Mouse (Mus musculus) brown adipose tissue, adult 24 weeks (tissue): ENCODE data around the gene Ogfod1. TPM values are rescaled to one million over a fixed set of nuclear protein-coding genes. Genes with fewer than 3 reads are reported as not detected.
"Not testable (repeated sequence)": the region's sequence is repeated elsewhere in the genome, so short reads cannot be mapped to it uniquely, and the experiment has no call there.

Experiments
- H3K27ac ChIP-seq: fragments of 200-500 bp; replicated peaks from 2 replicates; pipeline ENCODE4 v1.5.1; 2012; ENCODE audit warnings: low read depth, mild to moderate bottlenecking, low read length
- H3K4me1 ChIP-seq: fragments of 200-500 bp; 2 replicates; pipeline ENCODE4 v1.6.1; 2012; ENCODE audit warnings: low read length, mixed read lengths; ENCODE audit not compliant: control insufficient read depth, insufficient read depth, insufficient read length
- H3K4me3 ChIP-seq: fragments of 200-500 bp; 2 replicates; pipeline ENCODE4 v1.5.1; 2012; ENCODE audit warnings: low read depth, mild to moderate bottlenecking, low read length, moderate library complexity; ENCODE audit not compliant: insufficient read depth
- polyA plus RNA-seq: library from polyadenylated mRNA; stranded (reverse); fragments of >200 nt; gene quantifications from 2 replicates; pipeline ENCODE4 v1.2.4, GENCODE M21; 2012; ENCODE audit not compliant: missing spikeins, insufficient read depth, insufficient read length

The Ogfod1 gene
- 6.5 and 11.2 TPM in 2 replicates for polyA plus RNA-seq

DNA sequence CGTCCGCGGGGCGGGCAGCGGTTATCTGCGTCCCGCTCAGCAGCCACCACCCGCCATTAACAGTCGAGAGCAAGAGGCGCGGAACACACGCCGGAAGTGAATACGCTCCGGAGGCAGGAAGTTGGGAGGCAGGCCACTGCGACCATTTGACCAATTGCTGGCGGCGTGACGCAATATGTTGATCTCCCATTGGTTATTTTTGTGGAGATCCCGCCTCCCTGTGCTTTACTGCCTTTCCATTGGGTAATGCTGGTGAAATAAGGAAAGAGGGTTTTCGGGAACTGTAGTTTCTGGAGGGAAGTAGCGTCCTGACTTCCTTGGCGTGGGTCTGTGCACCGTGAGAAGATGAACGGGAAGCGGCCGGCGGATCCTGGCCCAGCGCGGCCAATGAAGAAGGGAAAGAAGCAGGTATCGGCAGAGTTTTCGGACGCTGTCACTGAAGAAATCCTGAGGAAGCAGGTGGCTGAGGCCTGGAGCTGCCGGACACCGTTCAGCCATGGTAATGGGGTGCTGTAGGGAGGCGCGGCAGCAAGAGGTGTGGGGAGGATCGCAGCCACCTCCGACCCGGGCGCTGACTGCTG lies at the start of gene Ogfod1, which contains the start of gene Nudt21:
Gene Ogfod1, plus strand, starts transcription at position 255 of the 581 bp plus-strand sequence.
Gene Nudt21, minus strand, starts transcription at position 88 of the 581 bp plus-strand sequence.
- Histone ChIP-seq H3K4me1 (peaks cover 7% of the 10 kb centered on the region), H3K4me3 (peak within 1 kb of the TSS; percentile 95), H3K27ac (peak within 1 kb of the TSS; percentile 54)

DNA sequence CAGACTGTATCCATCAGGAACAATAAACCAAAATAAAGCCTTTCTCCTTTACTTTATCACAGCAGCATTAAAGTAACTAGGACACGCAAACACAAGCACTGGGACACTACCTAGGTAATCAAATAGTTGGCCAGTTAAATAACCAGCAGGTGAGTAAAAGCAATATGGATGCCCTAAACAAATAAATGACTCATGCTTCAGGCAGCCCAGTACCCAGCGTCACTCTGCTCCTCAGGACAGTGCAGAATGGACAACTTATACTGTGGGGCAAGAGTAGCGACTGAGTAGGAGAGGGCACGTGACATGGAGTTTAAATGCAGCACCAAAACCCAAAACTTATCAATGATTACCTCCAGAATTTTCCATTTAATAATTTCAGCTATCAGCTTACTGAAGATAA lies 47.3 kb upstream of the Ogfod1 start:
- Histone ChIP-seq H3K4me3 (no peak overlapping the region), H3K4me1 (no peaks in the 10 kb centered on the region), H3K27ac (no peak overlapping the region)

DNA sequence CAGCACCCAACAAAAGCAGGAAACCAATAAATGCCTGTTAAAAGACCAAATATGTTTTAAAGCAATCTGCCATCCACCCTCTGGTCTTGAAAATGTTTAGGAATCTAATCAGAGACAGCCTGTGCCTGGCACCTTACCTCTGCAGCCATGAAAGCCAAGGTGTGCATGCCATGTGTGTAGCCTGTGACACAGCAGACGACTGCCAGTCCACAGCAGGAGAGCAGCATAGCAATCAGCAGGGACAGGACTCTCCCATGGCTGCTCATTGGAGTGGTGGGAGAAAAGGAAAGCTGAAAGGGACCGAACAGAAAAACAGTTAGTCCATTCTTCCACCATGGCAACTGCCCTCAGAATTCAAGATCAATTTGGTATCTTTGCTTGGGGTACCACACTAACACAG lies 38.0 kb upstream of the Ogfod1 start:
- H3K4me1 ChIP-seq: no peaks in the 10 kb centered on the region
- no peak overlapping the region for H3K27ac ChIP-seq
- H3K4me3 ChIP-seq: no peak overlapping the region

DNA sequence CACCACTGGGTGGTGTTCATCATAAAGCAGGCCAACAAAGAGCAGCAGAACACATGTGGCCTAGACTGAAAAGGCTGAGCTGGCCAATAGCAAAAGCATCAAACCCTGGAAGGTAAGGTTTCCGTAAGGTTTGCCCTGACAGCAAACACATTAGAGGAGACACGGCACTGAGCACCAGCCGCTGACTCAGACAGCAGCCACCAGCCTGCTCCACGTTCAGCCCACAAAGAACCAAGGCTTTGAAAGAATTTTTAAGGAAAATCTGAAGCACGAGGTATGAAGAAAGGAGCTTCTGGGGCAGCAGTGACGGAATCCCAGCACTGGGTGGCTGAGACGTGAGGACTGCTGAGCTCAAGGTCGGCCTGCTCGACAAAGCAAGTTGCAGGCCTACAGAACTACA lies 32.9 kb upstream of the Ogfod1 start:
- Histone ChIP-seq H3K4me1 (no peaks in the 10 kb centered on the region), H3K4me3 (no peak overlapping the region)

DNA sequence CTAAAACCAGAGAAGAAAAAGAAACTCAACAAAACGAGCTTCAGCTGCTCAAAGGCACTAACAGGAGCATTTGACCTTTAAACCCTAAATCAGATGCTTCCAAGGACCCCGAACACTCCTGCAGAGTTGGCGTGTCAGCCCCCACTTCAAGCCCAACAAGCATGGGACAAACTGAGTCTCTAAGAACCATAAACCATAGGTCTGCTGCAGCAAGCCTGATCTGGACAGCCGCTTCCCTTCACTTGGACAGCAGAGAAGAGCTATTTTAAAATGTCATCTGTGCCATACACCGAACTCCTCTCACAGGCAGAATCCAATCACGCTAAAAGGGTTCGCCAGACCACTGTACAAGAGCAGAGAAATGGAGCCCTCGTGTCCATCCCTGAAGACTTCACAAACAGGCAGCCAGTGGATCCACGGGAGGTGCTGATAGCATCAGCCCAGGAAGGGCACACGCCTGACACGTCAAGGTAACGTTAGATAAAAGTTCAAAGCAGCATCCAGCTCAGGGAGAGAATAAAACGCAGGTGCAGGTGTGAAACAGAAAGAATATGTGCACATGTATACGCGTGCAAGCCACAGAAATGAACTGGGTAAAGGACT lies 27.7 kb upstream of the Ogfod1 start:
- no peak overlapping the region for H3K4me3 ChIP-seq
- H3K4me1 ChIP-seq: peaks cover 5% of the 10 kb centered on the region
- no peak overlapping the region for H3K27ac ChIP-seq

More for the DNA sequence above, 32.9 kb upstream of the Ogfod1 start:
- no peak overlapping the region for H3K27ac ChIP-seq

DNA sequence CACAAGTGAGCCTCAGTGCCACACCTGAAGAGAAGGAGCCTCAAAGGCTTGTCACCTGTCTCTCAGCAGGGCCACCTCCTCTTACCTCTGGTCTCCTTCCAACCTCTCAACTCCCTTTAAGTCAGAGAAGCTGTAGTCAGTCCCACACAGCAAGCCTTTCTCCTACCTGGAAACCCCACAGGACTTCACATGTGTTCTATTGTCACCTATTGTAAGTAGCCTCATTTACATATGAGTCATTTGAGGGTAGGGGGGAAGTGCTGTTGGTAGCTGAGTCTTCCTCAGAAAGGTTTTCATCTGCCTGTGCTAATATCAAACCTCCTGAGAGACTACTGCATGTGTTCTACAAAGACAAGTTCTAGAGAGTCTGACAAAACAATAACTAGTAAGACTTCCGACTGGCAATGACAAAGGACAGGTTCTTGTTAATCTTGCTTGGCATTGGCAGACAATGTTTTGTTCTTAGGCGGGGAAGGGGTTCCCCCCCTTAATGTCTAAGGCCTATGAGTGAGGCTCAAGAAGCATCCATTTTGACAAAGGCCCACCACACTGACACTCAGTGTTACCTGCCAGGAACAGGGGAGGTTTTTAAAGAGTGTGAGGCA lies 26.8 kb upstream of the Ogfod1 start:
- peaks cover 5% of the 10 kb centered on the region for H3K4me1 ChIP-seq
- H3K27ac ChIP-seq: no peak overlapping the region
- peak overlapping the region; percentile 33; the same call in 1 of the 2 replicates for H3K4me3 ChIP-seq

DNA sequence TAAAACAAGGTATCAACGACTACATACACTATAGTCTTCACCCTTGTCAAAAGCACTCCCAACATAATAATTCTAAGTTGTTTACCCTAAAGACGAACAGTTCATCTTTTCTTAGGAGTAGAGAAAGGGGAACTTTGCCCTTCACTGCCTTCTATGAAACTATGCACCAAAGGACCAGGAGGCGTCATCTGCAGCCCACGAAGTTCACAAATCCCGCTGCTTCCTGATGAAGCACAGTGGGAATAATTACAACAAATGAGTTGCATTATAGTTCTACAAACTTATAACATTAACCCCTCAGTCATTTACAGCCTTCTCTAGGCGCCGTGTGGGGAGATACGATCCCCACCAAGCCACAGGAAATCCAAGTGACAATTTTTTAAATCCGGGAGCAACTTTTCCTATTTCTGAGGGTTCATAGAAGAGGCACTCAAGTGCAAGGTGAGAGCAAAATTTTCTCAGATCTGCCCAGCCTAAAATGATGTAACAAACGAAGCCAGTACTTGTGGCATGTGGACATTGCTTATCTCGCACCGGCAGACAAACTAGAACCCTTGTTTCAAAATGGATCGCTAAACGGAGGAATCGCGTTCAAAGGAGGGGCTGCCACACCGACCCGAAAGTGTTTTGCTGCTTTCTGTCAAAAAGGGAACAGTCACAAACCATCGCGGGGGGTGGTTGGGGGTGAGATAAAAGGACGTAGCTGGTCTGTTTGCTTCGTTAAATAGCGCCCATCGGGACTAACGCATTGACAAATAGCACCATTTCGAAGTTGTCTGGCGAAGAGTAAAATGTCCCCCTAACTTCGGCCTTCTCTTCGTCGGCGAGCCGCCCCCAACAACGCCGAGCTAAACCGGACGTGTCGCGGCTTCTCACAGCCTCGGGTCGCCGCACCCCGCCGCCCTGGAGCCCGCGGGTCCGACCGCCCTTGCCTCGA lies 25.7 kb upstream of the Ogfod1 start:
- Histone ChIP-seq H3K27ac (peak overlapping the region; percentile 46), H3K4me3 (peak overlapping the region; percentile 99), H3K4me1 (peaks cover 5% of the 10 kb centered on the region)

DNA sequence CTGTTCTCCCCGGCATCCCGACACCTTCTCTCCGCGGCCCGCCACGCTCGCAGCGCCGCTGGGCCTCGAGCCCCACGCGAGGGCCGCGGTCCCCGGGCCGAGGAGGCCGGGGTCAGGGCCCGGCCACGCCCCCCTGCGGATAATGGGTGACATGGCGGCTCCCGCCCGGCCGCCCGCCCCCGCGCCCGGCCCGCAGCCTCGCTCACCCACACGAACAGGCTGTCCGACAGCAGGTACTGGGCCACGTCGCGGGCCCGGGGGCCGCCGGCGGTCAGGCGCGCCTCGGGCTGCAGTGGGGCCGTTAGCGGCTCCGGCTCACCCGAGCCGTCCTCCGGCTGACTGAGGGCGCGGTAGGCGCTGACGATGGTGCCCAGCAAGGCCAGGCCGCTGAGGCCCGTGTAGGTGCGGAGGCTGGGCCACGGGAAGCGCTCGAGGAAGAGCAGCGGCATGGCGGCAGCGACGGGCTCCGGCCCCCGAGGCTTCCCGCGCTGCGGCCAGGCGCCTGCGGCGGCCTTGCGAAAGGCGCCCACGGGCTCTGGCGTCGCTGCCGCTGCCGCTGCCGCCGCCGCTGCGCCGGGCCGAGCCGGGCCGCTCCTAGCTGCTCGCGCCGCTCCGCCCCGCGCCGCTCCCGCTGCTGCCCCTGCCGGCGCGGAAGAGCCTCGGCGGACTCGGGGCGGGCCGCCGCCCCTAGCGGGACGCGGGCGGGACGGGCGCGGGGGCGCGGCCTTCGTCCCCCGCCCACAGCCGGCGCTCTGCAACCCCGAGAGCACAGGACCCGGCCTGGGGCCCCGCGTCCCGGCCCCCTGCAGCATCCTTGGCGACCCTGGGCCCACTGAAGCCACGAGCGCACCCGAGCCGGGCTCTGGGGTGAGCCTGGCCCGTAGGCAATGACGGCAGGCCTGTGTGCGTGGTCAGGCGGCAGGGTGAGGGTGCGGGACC lies 24.7 kb upstream of the Ogfod1 start, which contains the start of gene Amfr:
Gene Amfr, minus strand, starts transcription at position 830 of the 939 bp plus-strand sequence.
- H3K4me1 ChIP-seq: peaks cover 5% of the 10 kb centered on the region
- H3K27ac ChIP-seq: peak within 1 kb of the TSS; percentile 79
- peak within 1 kb of the TSS; percentile 99 for H3K4me3 ChIP-seq

DNA sequence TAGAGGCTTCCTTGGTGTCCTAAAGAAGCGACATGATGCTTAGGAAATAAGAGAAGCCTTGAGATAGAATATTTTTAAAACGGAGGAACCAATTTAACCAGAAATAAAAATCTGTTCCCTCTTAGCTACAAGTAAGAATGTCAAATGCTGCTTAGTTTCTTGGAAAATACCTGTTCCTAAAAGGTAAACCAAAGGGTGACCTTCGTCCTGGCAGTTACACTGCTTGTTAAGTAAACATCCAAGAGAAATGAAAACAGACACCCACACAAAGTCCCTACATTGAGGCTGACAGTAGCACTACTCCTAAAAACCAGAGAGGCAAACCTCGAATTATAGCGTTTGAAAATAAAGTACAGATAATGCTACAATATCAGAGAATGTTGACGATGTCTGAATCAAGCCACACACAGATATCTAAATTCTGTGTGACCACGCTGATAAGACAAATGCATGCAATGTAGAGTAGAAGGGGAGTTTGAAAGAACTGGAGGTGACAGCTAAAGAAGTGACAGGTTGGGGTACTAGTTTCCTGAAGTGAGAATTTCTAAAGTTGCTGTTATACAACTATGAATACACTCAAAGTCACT lies 23.9 kb upstream of the Ogfod1 start:
- peaks cover 5% of the 10 kb centered on the region for H3K4me1 ChIP-seq
- peak overlapping the region; percentile 23; the same call in 1 of the 2 replicates for H3K27ac ChIP-seq
- H3K4me3 ChIP-seq: peak overlapping the region; percentile 99

DNA sequence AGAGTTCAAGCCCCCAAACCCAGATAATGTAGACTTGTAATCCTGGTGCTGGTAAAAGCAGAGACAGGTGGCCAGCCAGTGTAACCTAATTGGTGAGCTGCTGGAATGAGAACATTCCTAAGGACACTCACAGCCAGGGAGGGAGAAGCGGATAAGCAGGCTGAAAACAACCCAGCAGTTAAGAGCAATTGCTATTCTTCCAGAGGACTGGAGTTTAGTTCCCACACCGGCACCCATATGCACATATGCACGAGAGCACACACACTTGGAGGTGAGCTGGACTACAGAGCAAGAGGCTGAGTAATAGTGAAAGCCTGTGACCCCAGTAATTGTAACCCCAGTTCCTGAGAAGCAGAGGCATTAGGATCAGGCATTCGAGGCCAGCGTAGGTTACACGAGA lies 13.1 kb upstream of the Ogfod1 start:
- Histone ChIP-seq H3K4me1 (no peaks in the 10 kb centered on the region), H3K4me3 (no peak overlapping the region), H3K27ac (no peak overlapping the region)

DNA sequence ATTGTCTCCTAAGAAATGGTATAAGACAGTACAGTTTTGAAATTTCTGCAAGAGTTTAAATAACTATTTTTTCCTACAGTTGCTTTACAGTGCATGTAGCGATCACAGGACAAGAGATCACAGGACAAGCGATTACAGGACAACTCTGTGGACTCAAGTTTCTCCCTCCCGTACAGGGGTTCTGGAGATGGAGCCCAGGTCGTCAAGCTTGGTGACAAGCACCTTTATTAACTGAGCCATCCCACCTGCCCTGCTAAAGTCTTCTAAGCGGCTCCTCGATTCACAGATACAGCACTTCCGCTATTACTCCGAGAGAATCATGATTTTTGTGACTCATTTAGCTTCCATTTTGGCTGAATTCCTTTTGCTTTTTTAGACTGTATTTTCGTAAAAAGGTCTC lies 7.3 kb upstream of the Ogfod1 start:
- H3K4me3 ChIP-seq: no peak overlapping the region
- no peak overlapping the region for H3K27ac ChIP-seq
- H3K4me1 ChIP-seq: peaks cover 2% of the 10 kb centered on the region; the same call in 1 of the 2 replicates

DNA sequence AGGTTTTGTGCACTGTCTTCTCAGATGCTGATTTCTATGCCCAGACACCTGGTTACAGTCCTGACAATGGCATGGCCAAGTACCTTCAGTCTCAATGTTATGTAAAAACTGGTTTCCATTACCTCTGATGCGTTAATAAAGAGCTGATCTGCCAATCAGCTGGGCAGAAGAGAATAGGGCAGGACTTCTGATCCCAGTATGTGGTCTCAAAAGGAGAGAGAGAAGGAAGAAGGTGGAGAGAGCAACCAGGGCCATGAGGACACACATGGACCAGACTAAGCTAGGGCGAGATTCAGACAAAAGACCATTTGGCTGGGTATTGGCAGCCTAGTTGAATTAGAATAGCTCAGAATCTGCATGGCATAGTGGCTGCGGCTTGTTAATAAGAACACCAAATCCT lies 3.4 kb upstream of the Ogfod1 start:
- Histone ChIP-seq H3K27ac (no peak overlapping the region), H3K4me1 (peaks cover 7% of the 10 kb centered on the region), H3K4me3 (no peak overlapping the region)

DNA sequence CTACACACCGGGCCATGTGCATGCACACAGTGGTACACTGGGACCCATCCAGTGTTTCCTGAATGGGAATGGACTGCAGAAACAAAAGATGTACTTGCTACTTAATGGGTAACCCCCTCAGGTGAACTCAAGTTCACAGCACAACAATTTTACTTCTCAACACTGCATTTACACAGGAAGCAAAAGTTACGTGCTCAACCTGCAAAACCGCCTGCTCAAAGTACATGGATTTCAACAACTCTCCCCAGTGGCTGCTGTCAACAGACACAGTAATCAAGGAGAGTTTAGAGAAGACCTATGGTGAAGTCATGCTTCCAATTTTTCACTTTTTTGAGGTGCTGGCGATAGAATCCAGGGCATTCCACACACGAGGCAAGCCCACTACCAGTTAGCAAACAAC lies 1.8 kb upstream of the Ogfod1 start:
- no peak overlapping the region for H3K27ac ChIP-seq
- H3K4me1 ChIP-seq: peaks cover 7% of the 10 kb centered on the region
- H3K4me3 ChIP-seq: 0 out of 2 replicates have a peak overlapping the region, but pooled peaks have one; percentile 12

DNA sequence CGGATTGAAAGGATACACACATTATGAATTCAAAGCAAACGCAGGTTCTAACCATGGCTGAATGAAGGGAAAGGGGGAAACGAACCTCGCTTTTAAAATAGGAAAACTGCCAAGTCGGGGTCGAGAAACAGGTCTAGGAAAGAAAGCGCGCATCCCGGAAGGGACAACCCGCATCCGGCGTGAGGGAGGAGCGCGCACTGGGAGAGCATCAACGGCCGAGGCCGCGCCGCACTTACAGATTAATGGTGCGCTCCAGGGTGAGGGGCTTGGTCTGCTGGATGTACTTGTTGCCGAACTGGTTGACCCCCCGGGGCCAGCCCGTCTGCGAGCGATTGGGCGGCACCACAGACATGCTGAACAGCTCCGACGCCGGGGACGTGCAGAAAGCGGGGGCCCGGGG lies 457 bp upstream of the Ogfod1 start:
- Histone ChIP-seq H3K4me3 (peak overlapping the region; percentile 88), H3K27ac (peak overlapping the region; percentile 21; the same call in 1 of the 2 replicates)
- H3K4me1 ChIP-seq: not testable (repeated sequence)
